Mouse (Mus musculus) neural tube, embryonic 11.5 days (tissue): ENCODE data around the gene 1700129C05Rik. TPM values are rescaled to one million over a fixed set of nuclear protein-coding genes. Genes with fewer than 3 reads are reported as not detected.

ENCODE experiments used
- ATAC-seq: fragments of 200-750 bp; cut with Nextera tagmentation; 2 replicates; pipeline ENCODE4 v1.8.0; 2017; ENCODE audit warnings: moderate number of reproducible peaks, mild to moderate bottlenecking, moderate TSS enrichment, moderate library complexity; ENCODE audit not compliant: insufficient read depth, low FRiP score, low TSS enrichment
- DNase-seq: peaks from one replicate; pipeline ENCODE4 v3.0.0-alpha.2; 2015; ENCODE audit warnings: low spot score
- H3K27ac ChIP-seq: fragments of 300-500 bp; sonication (generic); 2 replicates; pipeline ENCODE4 v1.5.1; 2014; ENCODE audit warnings: low read depth, mild to moderate bottlenecking, low read length
- H3K27me3 ChIP-seq: fragments of 300-500 bp; sonication (generic); 2 replicates; pipeline ENCODE4 v1.6.1; 2014; ENCODE audit warnings: mild to moderate bottlenecking, low read length, mixed read lengths; ENCODE audit not compliant: control insufficient read depth, insufficient read depth
- H3K36me3 ChIP-seq: fragments of 300-500 bp; sonication (generic); 2 replicates; pipeline ENCODE4 v1.6.1; 2014; ENCODE audit warnings: mild to moderate bottlenecking, low read length, moderate library complexity, mixed read lengths; ENCODE audit not compliant: control insufficient read depth, insufficient read depth
- H3K4me1 ChIP-seq: fragments of 300-500 bp; sonication (generic); 2 replicates; pipeline ENCODE4 v1.6.1; 2014; ENCODE audit warnings: low read length, mixed read lengths; ENCODE audit not compliant: control insufficient read depth, insufficient read depth
- H3K4me2 ChIP-seq: fragments of 300-500 bp; sonication (generic); 2 replicates; pipeline ENCODE4 v1.6.1; 2014; ENCODE audit warnings: low read depth, mild to moderate bottlenecking, moderate library complexity
- H3K4me3 ChIP-seq: fragments of 300-500 bp; sonication (generic); 2 replicates; pipeline ENCODE4 v1.5.1; 2014; ENCODE audit warnings: low read depth, low read length
- H3K9ac ChIP-seq: fragments of 300-500 bp; sonication (generic); 2 replicates; pipeline ENCODE4 v1.6.1; 2014; ENCODE audit warnings: mild to moderate bottlenecking, low read length
- H3K9me3 ChIP-seq: fragments of 300-500 bp; sonication (generic); 2 replicates; pipeline ENCODE4 v1.6.1; 2016; ENCODE audit warnings: low read length; ENCODE audit not compliant: control insufficient read depth
- WGBS: fragments of 180-500 bp; shearing (Covaris S2); extraction: QIAGEN DNeasy Blood & Tissue Kit; methylation state at CpG from one replicate; pipeline ENCODE4 v1.1.7; 2014; 5-methylcytosine and 5-hydroxymethylcytosine counted together
- polyA plus RNA-seq: library from polyadenylated mRNA; unstranded; fragments of >200 nt; fragmentation: Nextera tagmentation; extraction: Ambion mirVana; gene quantifications from 2 replicates; pipeline ENCODE4 v1.2.1, GENCODE M21; 2014

The 1700129C05Rik gene
- not detected in 2 replicates for polyA plus RNA-seq

- Histone ChIP-seq H3K4me2 (no peak within 1 kb of the TSS), H3K4me1 (no peaks in the 10 kb centered on the region), H3K4me3 (no peak within 1 kb of the TSS), H3K9ac (no peak within 1 kb of the TSS), H3K9me3 (no peaks in the 10 kb centered on the region), H3K27me3 (no peaks in the 10 kb centered on the region), H3K36me3 (no peaks in the 10 kb centered on the region), H3K27ac (no peak within 1 kb of the TSS)
- 92% methylated on average over 4 of the region's 4 CpGs for WGBS
- no peak for ATAC-seq
- no peak for DNase-seq
Measured at GRCm38 (mm10) chr14:59142793-59143192, at the start of gene 1700129C05Rik. 1700129C05Rik (minus strand) TSS chr14:59142893.

DNA sequence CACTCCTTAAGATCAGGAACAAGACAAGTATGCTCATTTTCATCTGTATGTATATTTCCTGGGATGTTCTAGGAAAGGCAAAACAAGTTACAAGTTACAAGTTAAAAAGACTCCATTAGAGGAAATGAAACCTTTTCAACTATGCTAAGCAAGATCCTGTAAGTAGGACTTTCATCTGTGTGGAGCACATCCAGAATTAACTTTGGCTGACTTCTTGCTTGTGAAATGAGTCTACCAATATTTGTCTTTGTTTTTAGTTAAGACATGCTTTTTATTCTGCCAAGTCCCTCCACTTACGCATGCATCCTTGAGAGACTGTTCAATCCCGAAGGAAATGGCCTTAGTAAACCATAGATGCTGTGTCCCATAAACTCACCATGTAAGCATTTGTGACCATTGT is 43.4 kb upstream of the 1700129C05Rik start:
- Histone ChIP-seq H3K27ac (no peak overlapping the region), H3K4me3 (no peak overlapping the region), H3K9ac (no peak overlapping the region), H3K36me3 (no peaks in the 10 kb centered on the region), H3K27me3 (no peaks in the 10 kb centered on the region), H3K4me2 (no peak overlapping the region), H3K9me3 (no peaks in the 10 kb centered on the region), H3K4me1 (no peaks in the 10 kb centered on the region)
- 91% methylated on average over 2 of the region's 2 CpGs for WGBS
- ATAC-seq (no peak), DNase-seq (no peak)

- Histone ChIP-seq H3K4me1 (no peaks in the 10 kb centered on the region), H3K27ac (no peak overlapping the region), H3K9me3 (no peaks in the 10 kb centered on the region), H3K4me3 (no peak overlapping the region), H3K27me3 (no peaks in the 10 kb centered on the region), H3K9ac (no peak overlapping the region), H3K36me3 (no peaks in the 10 kb centered on the region), H3K4me2 (no peak overlapping the region)
- ATAC-seq, result no peak
- no peak for DNase-seq
Measured at GRCm38 (mm10) chr14:59185514-59185913, 42.8 kb upstream of the 1700129C05Rik start.

GRCm38 (mm10) chr14:59182732-59183131 is 40.0 kb upstream of the 1700129C05Rik start:
- no peak for DNase-seq
- ATAC-seq, result no peak
- no peak overlapping the region for H3K9ac ChIP-seq
- H3K27ac ChIP-seq, result no peak overlapping the region
- 90% methylated on average over 2 of the region's 2 CpGs for WGBS
- no peaks in the 10 kb centered on the region for H3K27me3 ChIP-seq
- H3K4me1 ChIP-seq, result no peaks in the 10 kb centered on the region
- H3K36me3 ChIP-seq, result no peaks in the 10 kb centered on the region
- no peak overlapping the region for H3K4me3 ChIP-seq
- H3K9me3 ChIP-seq, result no peaks in the 10 kb centered on the region
- no peak overlapping the region for H3K4me2 ChIP-seq

- ATAC-seq (no peak), DNase-seq (no peak)
- Histone ChIP-seq H3K27ac (no peak within 1 kb of the TSS), H3K9me3 (no peaks in the 10 kb centered on the region), H3K9ac (no peak within 1 kb of the TSS), H3K27me3 (no peaks in the 10 kb centered on the region), H3K4me3 (no peak within 1 kb of the TSS), H3K4me2 (no peak within 1 kb of the TSS), H3K36me3 (no peaks in the 10 kb centered on the region), H3K4me1 (no peaks in the 10 kb centered on the region)
- WGBS, result 86% methylated on average over 3 of the region's 3 CpGs
Measured at GRCm38 (mm10) chr14:59178649-59179048, 36.0 kb upstream of the 1700129C05Rik start, which contains the start of gene Gm5142. Gm5142 (minus strand) TSS chr14:59178749.

GRCm38 (mm10) chr14:59157016-59157698 is 14.5 kb upstream of the 1700129C05Rik start:
- Histone ChIP-seq H3K9me3 (no peaks in the 10 kb centered on the region), H3K27me3 (no peaks in the 10 kb centered on the region), H3K36me3 (no peaks in the 10 kb centered on the region), H3K27ac (no peak overlapping the region), H3K4me3 (no peak overlapping the region), H3K4me2 (no peak overlapping the region), H3K9ac (no peak overlapping the region), H3K4me1 (no peaks in the 10 kb centered on the region)
- 68% methylated on average over 3 of the region's 3 CpGs for WGBS
- ATAC-seq (no peak), DNase-seq (no peak)

GRCm38 (mm10) chr14:59155589-59155988 is 12.9 kb upstream of the 1700129C05Rik start:
- no peak for ATAC-seq
- no peak for DNase-seq
- Histone ChIP-seq H3K4me2 (no peak overlapping the region), H3K4me1 (no peaks in the 10 kb centered on the region), H3K9ac (no peak overlapping the region), H3K4me3 (no peak overlapping the region), H3K36me3 (no peaks in the 10 kb centered on the region), H3K27ac (no peak overlapping the region), H3K9me3 (no peaks in the 10 kb centered on the region), H3K27me3 (no peaks in the 10 kb centered on the region)
- WGBS, result 78% methylated on average over 2 of the region's 2 CpGs

DNA sequence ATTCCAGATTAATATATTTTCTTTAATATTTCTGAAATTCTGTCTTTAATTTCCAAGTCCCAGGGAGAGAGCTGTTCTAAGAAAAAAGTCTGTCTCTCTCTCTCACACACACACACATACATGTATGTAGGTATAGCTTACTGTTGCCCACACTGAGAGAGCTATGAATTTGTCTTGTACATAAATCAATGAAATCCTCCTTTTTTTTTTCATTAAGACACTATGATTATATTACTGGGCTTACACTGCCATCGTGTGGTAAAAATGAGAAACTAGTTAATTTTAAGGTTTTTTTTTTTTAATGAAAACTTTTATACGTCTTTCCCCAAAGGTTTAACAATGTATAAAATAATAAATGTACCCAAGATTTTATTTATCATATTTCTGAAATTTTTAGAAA is 28.4 kb downstream of the 1700129C05Rik start:
- Histone ChIP-seq H3K27ac (no peak overlapping the region), H3K4me1 (no peaks in the 10 kb centered on the region), H3K4me2 (no peak overlapping the region), H3K9ac (no peak overlapping the region), H3K27me3 (no peaks in the 10 kb centered on the region), H3K9me3 (no peaks in the 10 kb centered on the region), H3K4me3 (no peak overlapping the region), H3K36me3 (no peaks in the 10 kb centered on the region)
- 8% methylated on average over 2 of the region's 2 CpGs for WGBS
- DNase-seq, result no peak
- no peak for ATAC-seq

DNA sequence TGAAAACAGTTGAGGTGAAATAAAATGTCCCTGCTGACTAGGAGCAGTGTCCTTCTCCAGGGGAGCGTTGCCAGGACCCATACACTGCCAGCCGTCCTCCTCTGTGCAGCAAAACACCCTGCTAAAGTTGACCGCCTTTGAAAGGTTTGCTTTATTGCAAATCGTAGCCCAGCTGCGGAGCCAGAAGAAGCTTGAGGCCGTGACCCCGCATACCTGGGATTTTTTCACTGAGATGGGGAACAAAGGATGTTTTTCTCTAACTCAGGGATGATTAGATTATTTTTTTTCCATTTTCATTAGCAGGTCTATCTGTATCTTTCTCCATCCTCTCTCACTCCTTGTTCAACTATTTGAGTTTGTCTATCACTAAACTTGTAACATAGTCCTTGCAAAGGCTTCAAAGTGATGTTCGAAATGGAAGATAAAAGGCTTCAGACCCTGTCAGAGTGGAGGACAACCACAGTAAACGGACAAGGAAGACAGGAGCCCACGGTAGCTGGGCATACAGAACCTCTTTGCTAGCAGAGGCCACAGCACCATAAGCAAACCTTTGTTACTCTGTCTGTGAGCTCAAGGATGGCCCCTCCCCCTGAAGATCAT is 38.6 kb downstream of the 1700129C05Rik start:
- 20% methylated on average over 10 of the region's 10 CpGs for WGBS
- DNase-seq, result no peak
- no peak for ATAC-seq

More for the DNA sequence above, 38.6 kb downstream of the 1700129C05Rik start:
- Histone ChIP-seq H3K9ac (no peak overlapping the region), H3K27ac (no peak overlapping the region), H3K4me2 (no peak overlapping the region), H3K4me1 (no peaks in the 10 kb centered on the region), H3K27me3 (no peaks in the 10 kb centered on the region), H3K36me3 (no peaks in the 10 kb centered on the region), H3K9me3 (no peaks in the 10 kb centered on the region), H3K4me3 (no peak overlapping the region)
